10 mouse cellular contexts compared by ENCODE assay signal in genomic region chr13:109932688-109933087, GRCm38 (mm10).
DNase-seq lines count a peak whose midpoint lies in the region; ATAC-seq lines count a peak whose summit lies in the region.
"Had no signal": no experiment of that assay in that cellular context is flagged by ENCODE, and none has a peak within 500 bp of the region (broad histone marks: within the 10 kb centered on the region; RNA-seq: fewer than 3 reads in every experiment).

No protein-coding gene starts in this region.

- peak; percentile 30 for DNase-seq in left cerebral cortex, adult 11 months (ENCODE audit: low spot score)
- no peak for DNase-seq in left cerebral cortex, postnatal 4 days
- DNase-seq in right cerebral cortex, postnatal 4 days = peak; percentile 23
- DNase-seq in lung, postnatal 36 days = no peak
- no peak for DNase-seq in c-Kit-positive CD71-positive TER-119-positive erythroid progenitor cells, embryonic 14.5 days (ENCODE audit: low spot score)
- DNase-seq in cerebellum, adult 11 months = no peak
- DNase-seq: gastrocnemius, postnatal 25 days; kidney, adult 9 months had no signal

- intact Hi-C loops in left cerebral cortex, postnatal 4 days (cut with DNase I) = no loop called here

- peak; percentile 68 to 74; a peak in 3 of 4 replicates for ATAC-seq in hematopoietic stem cell, adult 5-6 weeks (replicated peaks in 1 of 2; ENCODE audit: insufficient read depth in 1 of 2, low FRiP score in 2 of 2, low TSS enrichment in 1 of 2, low read depth in 1 of 2, poor library complexity in 2 of 2, severe bottlenecking in 2 of 2)
- ATAC-seq in megakaryocyte, adult 5-6 weeks (ENCODE audit: poor library complexity, severe bottlenecking) = peak; percentile 78

Comparison
In these comparisons a context has a peak if more than half of its experiments do, and no peak if none do; other contexts are left out.
1. DNase-seq: peak in left cerebral cortex, adult 11 months (single experiment) and right cerebral cortex, postnatal 4 days (single experiment); none in left cerebral cortex, postnatal 4 days (single experiment), lung, postnatal 36 days (single experiment), c-Kit-positive CD71-positive TER-119-positive erythroid progenitor cells, embryonic 14.5 days (single experiment) and cerebellum, adult 11 months (single experiment).